Comparison of ENCODE assay signal across 9 mouse cellular contexts in the genomic region with DNA sequence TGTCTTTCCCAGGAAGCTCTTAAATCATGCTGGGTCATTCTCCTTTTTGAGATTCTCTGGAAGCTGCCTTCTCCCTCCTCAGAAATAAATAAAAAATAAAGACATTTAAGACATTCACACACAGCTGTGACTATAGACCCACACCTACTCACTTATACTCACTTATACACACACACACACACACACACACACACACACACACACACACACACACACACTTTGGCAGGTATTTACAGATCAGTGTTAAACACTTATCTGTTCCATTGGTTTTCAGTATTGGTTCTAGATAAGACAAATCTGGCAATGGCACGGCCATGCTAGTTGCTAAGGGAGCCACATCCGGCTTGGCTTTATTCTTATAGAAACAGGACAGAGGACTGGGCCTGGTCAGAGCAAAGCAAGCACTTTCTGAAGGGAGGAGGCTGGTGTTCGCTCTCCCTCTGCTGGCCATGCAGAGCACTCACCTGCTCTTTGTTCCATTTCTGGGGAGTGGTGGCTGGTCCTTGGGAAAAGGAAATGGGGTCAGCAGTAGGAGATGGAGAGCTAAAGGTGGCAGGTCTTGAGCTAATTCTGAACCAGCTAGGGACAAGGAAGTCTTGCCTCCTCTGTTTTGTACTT.
DNase-seq lines count a peak whose midpoint lies in the region; ATAC-seq and TF ChIP-seq lines count a peak whose summit lies in the region.
"Had no signal": no experiment of that assay in that cellular context is flagged by ENCODE, and none has a peak within 500 bp of the region (broad histone marks: within the 10 kb centered on the region; RNA-seq: fewer than 3 reads in every experiment).

No protein-coding gene starts in this region.

- DNase-seq in urinary bladder, postnatal 14 days (ENCODE audit: low spot score), result peak; percentile 26
- DNase-seq in urinary bladder, adult 2 months (ENCODE audit: low spot score), result no peak
- peak; percentile 54 for DNase-seq in cerebellum, adult 9-11 months
- DNase-seq in heart, postnatal 0 days (ENCODE audit: low spot score), result peak; percentile 76
- DNase-seq in kidney, postnatal 36 days, result peak; percentile 11 to 57
- DNase-seq in retina, postnatal 1 day, result peak; percentile 61
- DNase-seq in thymus, adult 18-20 months, result no peak

- H3K36me3 ChIP-seq in heart, postnatal 0 days (replicated peaks; ENCODE audit: control insufficient read depth, insufficient read depth, low read length), result no peaks in the 10 kb centered on the region
- no peaks in the 10 kb centered on the region for H3K36me3 ChIP-seq in lung, embryonic 16.5 days (ENCODE audit: control insufficient read depth, insufficient read depth, low read length)
- H3K36me3 ChIP-seq: embryonic facial prominence, embryonic 15.5 days had no signal

- peak; percentile 85 for TF ChIP-seq CTCF in heart, postnatal 0 days (IDR thresholded peaks at IDR 0.05; ENCODE audit: low read depth)

- no peak overlapping the region for H3K27ac ChIP-seq in heart, postnatal 0 days (ENCODE audit: low read depth)
- no peak overlapping the region for H3K27ac ChIP-seq in lung, embryonic 16.5 days (ENCODE audit: low read length)
- H3K27ac ChIP-seq: embryonic facial prominence, embryonic 15.5 days had no signal

- H3K4me3 ChIP-seq in heart, postnatal 0 days (ENCODE audit: low read depth, low read length), result no peak overlapping the region
- no peak overlapping the region for H3K4me3 ChIP-seq in lung, embryonic 16.5 days (ENCODE audit: low read length)
- H3K4me3 ChIP-seq: embryonic facial prominence, embryonic 15.5 days had no signal

- H3K4me1 ChIP-seq in heart, postnatal 0 days (ENCODE audit: control insufficient read depth, insufficient read depth), result peaks cover 7% of the 10 kb centered on the region; the same call in 1 of the 2 replicates
- no peaks in the 10 kb centered on the region for H3K4me1 ChIP-seq in lung, embryonic 16.5 days (replicated peaks; ENCODE audit: control insufficient read depth, insufficient read depth, low read length)
- H3K4me1 ChIP-seq: embryonic facial prominence, embryonic 15.5 days had no signal

- 6% methylated on average over 3 of the region's 3 CpGs for WGBS in heart, postnatal 0 days
- 14% methylated on average over 3 of the region's 3 CpGs for WGBS in lung, embryonic 16.5 days

- no peak for TF ChIP-seq EP300 in heart, postnatal 0 days (IDR thresholded peaks at IDR 0.05; ENCODE audit: low read depth)

- H3K9me3 ChIP-seq in heart, postnatal 0 days (replicated peaks; ENCODE audit: control insufficient read depth, low read length), result no peaks in the 10 kb centered on the region
- no peaks in the 10 kb centered on the region for H3K9me3 ChIP-seq in lung, embryonic 16.5 days (ENCODE audit: control insufficient read depth, low read length)
- H3K9me3 ChIP-seq: embryonic facial prominence, embryonic 15.5 days had no signal

- H3K9ac ChIP-seq in heart, postnatal 0 days (replicated peaks; ENCODE audit: low read depth, low read length), result no peak overlapping the region
- H3K9ac ChIP-seq in lung, embryonic 16.5 days (ENCODE audit: low read length), result no peak overlapping the region
- H3K9ac ChIP-seq: embryonic facial prominence, embryonic 15.5 days had no signal

- H3K4me2 ChIP-seq in heart, postnatal 0 days (ENCODE audit: low read depth, low read length), result no peak overlapping the region
- H3K4me2 ChIP-seq in lung, embryonic 16.5 days (ENCODE audit: low read depth, low read length), result no peak overlapping the region
- H3K4me2 ChIP-seq: embryonic facial prominence, embryonic 15.5 days had no signal

- ATAC-seq in heart, postnatal 0 days (ENCODE audit: insufficient read depth, low read depth), result peak; percentile 77; the same call in 1 of the 2 replicates
- peak; percentile 70 for ATAC-seq in lung, embryonic 16.5 days (ENCODE audit: low read depth)

- no peaks in the 10 kb centered on the region for H3K27me3 ChIP-seq in heart, postnatal 0 days (ENCODE audit: control insufficient read depth, insufficient read depth, low read length)
- H3K27me3 ChIP-seq in lung, embryonic 16.5 days (ENCODE audit: control insufficient read depth, insufficient read depth, low read depth, low read length), result no peaks in the 10 kb centered on the region
- H3K27me3 ChIP-seq: embryonic facial prominence, embryonic 15.5 days had no signal

Comparison
In these comparisons a context has a peak if more than half of its experiments do, and no peak if none do; other contexts are left out.
1. DNase-seq: peak in urinary bladder, postnatal 14 days (single experiment), cerebellum, adult 9-11 months (single experiment), heart, postnatal 0 days (single experiment), kidney, postnatal 36 days (2 of 2) and retina, postnatal 1 day (single experiment); none in urinary bladder, adult 2 months (single experiment) and thymus, adult 18-20 months (0 of 2).